Mouse (Mus musculus): Measurements from ENCODE around the gene Pik3r6. TPM values are rescaled to one million over a fixed set of nuclear protein-coding genes. Genes with fewer than 3 reads are reported as not detected.

Pik3r6 gene
- polyA plus RNA-seq, 2 experiments from 2014 or later = not detected

DNA sequence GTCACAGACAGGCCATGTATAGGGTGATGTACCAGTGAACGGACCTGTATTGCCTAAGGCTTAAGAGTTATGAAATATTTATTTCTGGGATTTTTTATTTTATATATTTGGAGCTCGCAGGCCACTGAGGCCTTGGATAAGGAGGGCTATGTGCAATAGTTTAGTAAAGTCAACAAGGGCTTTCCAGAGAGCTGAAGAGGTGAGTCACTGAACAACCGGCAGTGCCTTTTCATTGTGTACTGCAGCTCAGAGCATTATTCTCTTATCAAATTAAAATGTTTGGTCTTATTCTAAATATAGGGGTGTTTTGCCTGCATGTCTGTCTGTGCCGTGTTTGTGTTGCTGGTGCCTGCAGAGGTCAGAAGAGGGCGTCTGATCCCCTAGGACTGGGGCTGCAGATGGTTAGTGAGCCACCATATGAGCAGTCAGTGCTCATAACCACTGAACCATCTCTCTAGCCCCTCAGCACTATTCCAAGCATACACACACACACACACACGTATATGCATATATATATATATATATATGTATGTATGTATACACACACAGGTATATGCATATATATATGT, 14.5 kb upstream of the Pik3r6 start:
- no peak for ATAC-seq

DNA sequence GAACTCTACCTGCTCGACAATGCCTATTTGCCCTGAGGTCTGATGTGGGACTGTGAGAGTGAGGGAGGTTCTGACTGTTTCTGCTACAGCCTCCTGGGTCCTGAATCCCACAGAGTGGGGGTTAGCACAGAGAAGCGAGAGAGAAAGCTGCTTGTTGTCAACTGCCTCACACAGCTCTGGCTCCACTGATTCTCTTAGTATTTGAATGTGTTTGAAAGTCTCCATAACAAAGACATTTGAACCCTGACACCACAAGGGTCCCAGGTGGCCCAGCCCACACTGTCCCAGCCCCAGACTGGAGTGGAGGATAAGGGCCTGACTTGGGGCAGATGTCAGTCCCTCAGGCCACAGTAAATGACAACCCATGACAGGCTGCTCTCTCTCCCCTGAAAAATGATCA, 13.6 kb upstream of the Pik3r6 start:
- no peak for ATAC-seq

DNA sequence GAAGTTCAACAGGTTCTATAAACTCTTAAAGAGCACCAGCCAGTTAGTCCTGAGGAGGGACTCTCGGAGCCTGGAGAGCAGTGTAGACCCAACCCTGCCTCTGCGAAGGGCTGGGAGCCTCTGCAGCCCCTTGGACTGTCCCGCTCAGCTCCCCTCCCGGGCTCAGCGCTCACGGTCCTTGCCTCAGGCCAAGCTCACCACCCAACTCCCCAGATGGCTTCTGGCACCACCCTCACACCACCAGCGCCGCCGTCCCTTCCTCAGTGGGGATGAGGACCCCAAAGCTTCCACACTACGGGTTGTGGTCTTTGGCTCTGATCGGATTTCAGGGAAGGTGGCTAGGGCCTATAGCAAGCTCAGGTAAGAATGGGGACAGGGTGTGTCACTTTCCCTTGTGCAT, 10.2 kb upstream of the Pik3r6 start:
- no peak for ATAC-seq

DNA sequence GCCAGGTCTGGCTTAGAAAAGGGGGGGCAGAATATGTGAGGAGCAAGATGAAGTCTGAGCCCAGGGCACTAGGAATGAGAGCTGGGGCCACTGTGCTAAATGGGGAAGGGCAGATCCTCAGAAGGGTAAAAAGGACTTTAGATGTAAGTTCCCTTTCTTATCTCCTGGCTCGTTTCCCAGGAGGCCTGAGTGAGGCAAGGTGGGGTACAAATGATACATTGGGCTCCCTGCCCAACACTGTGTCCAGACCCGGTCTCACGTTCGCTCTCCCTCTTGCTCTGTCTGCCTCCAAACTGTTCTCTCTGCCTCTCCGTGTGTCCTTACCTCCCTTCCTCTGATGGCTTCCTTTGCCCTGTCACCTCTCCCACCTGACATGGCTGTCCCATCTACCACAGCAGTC, 9.1 kb upstream of the Pik3r6 start:
- ATAC-seq = no peak

DNA sequence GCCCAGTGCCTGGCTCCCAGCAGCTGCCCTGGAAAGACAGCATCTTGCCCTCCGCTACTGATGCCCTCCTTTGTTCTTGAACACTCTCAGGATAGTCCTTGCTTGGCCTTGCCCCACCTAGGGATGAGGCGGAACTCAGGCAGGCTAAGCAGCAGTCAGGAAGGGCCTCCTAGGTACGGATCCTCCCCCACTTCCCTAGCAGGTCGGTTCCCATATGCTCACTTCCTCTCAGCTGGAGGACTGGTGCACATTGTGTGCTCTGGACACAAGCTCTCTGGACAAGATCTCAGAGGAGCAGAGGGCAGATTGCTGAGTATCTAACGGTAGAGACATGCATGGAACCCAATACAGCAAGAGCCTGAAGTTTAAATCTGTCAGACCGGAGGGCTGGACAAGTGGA, 5.7 kb upstream of the Pik3r6 start:
- no peak for ATAC-seq

DNA sequence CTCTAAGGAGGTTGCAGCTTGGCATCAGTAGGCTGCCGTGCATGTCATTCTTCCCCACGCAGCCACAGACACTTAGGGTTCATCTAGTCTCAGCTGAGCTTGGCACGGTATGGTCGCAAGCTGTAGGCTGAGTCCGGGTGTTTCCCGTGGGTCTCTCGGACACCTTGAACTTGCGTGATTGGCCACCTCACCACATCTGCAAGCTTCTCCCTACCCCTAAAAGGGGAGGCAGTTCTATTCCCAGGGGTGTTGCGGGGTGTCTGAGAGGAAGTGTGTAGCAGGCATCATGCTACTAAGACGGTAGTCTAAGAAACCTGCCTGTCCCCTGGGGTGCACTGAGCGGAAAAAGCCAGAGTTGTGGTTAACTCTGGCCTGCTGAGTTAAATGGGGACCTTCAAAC, 4.3 kb upstream of the Pik3r6 start:
- peak; percentile 60 for ATAC-seq

DNA sequence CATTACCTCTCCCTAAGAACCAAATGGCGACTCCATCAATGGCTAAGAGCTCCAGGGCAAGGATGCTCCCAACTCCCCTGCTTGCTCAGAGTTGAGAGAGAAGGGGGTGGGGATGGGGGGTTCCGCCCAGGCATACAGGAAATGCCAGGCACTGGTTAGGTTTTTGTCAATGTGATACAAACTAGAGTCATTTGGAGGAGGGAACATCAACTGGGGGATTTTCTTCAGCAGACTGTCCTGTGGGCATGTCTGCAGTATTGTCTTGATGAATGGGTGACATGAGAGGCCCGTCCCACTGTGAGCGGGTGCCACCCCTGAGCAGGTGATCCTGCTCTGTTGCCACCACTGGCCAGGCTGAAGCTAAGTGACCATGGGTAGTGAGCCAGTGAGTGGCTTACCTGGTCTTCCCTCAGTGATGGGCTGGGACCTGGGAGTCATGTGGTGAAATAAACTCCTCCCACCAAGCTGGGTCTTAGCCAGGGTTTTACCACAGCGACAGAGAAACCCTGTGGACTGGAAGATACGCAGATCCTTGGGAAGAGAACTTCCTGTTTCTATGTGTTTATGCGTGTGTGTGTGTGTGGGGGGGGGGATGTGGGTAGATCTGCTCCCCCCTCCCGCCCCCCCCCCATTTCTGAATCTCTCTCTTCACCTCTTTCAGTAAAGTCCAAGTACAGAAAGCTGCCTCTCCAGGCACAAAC, 3.7 kb upstream of the Pik3r6 start:
- ATAC-seq = peak; percentile 62

DNA sequence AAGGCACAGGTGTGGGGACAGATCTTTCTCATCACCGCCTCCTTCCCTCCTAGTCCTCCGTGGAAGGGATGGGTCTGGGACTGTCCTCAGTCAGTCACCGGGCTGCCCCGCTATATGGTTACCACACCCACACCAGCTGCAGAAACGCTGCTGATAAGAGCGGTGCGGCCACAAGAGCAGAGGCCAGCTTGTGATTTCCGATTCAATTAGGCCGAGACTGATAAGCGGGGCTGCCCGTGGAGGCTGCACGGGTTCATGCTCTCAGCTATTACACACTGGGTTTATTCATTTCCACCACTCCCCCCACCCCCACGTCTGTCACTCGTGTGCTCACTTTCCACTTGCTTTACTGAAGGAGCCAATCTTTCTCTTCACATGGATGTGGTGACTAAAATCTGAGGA, 1.9 kb upstream of the Pik3r6 start:
- ATAC-seq = no peak

DNA sequence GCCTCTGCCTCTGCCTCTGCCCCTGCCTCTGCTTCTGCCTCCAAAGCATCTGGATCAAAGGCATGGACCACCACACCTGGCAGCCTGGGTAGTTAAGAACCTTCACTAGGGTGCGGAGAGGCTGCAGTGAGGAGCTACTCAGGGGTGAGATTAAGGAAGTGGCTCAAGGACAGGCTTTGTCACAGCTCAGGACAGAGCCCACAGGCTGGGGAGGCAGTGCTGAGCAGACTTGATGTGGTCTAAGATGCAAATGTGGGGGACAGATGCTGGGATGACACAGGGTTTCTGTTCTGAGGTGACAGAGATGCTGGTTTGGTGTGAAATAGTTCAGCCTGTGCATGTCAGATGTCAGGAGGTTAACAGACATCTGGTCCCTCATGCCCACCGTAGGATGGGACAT, 411 bp upstream of the Pik3r6 start:
- ATAC-seq = no peak

DNA sequence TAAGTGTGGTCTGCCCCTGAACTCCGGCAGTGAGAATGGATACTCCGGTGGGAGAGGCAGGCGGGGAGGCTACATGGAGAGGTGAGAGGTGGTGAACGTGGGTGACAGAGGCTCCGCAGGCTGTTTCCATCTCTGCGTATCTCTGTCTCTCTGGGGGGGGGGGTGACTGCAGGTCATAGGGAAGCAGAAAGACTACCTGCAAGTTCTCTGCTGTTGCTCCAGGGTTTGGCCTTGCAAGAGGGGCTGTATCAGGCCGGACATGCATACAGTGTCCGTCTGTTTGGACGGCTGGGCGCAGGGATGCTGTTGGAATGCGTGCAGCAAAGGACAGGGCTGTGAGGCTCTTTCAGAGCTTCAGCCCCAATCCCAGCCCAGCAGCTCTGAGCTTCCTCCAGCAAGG, 2.1 kb downstream of the Pik3r6 start:
- ATAC-seq = no peak

DNA sequence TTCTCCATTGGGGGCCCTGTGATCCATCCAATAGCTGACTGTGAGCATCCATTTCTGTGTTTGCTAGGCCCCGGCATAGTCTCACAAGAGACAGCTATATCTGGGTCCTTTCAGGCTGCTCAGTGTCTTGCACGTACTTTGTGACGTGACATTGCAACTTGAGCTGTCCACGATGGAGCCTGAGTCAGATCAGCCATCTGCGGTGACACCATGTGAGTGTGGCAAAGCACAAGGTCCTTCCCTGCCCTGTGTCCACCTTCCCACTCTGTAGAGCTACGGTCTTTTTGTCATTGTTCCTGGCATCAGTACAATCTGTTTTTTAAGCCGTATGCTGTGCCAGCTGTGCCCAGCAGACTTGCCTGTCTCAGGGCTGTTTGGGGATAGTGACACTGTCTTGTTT, 4.4 kb downstream of the Pik3r6 start:
- no peak for ATAC-seq

DNA sequence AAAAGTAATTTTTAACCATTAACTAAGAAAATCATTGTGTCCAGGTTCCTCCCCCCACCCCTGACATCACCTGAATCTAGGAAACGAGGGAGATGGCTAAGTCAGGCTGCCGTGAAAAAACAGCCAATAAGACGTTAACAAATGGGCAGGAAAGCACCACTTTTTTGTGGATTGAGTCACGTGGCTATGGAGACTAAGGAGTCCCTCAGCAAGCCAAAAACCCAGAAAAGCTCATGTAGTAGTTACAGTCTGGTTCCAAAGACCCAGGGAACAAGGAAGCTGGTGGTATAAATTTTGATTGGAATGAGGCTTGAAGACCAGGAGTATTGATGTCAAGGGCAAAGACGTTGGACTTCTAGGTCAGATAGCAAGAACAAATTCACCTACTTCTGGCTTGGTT, 5.8 kb downstream of the Pik3r6 start:
- ATAC-seq = no peak

DNA sequence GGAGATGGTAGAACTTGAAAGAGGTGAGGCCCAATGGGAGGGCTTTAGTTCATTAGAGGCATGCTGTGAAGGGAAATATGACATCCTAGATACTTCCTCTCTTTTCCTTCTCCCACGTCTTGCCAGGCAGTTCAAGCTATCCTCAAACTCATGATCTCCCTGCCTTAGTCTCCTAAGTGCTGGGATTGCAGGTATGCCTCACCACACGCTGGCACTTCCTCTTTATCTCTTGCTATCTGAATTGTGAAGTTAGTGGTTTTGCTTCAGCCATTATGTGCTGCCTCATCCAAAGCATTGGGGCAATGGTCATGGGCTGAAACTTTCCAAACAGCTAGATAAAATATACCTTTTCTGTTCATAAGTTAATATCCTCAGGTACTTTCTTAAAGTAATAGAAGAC, 6.4 kb downstream of the Pik3r6 start:
- no peak for ATAC-seq

DNA sequence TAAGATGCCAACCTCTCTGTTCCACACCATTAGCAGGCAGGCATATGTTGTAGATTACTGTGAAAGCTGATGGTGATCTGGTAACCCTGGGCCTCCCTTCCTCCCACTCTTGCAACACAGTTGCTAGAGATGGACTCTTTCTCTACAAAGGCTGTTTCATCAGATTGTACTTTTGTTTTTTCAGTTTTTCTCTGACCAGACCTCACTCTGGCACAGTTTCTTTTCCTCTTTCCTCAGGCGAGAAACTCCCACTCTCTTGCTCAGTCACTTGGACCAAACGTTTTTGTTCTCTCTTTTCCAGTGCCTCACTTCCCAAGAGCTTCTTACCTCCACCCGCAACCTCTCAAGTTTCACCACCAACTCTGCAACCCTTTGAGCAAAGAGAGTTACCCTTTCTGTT, 11.2 kb downstream of the Pik3r6 start:
- no peak for ATAC-seq

DNA sequence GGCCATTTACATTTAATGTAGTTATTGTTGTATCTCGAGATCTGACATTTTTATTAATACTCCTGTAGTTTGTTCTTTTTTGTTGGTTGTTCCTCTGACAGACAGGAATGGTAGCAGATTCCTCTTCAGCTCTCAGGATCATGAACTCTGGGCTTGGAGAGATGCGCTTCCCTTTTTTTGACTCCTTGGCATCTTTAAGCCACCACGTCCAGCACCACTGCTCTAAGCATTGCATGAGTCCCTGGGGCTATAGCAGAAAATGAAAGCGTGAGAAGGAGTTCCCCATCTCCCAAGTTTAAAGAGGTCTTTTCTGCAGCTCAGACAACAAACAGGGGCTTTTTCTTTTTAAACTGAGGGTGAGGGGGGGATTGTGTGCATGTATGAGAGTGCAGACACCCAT, 16.5 kb downstream of the Pik3r6 start:
- ATAC-seq = no peak

DNA sequence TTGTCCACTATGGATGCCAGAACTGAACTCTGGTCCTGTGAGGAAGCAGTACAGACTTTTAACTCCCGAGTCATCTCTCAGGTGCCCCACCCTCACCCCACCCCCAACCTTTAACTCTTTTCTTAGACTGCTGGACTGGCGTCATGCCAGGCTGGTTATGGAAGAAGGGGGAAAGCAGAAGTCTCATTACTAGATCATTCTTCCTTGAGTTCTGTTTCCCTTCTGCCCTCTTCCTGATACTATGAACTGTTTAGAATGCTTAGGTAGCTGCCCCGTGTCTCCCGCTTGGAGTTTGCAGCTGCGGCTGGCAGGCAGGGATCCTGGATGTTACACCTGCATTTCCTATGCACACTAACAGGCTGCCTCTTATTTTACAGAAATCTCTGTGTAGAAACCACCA, 17.0 kb downstream of the Pik3r6 start:
- ATAC-seq = no peak

DNA sequence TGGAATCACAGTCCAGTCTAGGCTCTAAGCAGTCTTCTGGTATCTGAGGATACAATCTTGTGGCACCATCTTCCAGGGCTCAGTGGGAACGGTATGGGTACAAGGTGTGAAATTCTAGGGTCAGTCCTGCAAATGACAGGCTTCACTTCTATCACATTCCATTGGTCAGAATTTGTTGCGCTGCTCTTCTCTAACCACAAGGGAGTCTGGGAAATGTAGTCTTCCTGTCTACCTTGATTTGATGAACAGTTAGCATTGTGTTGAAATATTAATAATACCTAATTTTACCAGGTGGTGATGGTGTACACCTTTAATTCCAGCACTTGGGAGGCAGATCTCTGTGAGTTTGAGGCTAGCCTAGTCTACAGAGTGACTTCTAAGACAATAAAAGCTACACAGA, 17.6 kb downstream of the Pik3r6 start:
- no peak for ATAC-seq

DNA sequence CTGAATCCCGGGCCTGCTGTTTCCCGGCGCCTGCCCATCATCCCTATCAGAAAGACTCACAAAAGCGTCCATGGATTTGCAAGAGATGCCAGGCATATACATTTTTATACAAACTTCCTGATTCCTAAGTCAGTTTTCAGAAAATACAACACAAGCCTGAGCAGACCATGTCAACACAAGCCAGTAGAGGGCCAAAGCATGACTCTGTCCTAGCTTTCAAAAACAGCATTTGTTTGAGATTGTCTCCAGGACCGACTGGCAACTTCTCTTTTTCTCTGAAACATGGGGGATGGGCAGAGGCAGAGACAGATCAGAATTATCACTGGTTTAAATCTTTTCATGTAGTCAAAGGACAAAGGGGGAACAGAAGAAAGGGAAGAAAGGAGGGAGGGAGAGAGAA, 18.5 kb downstream of the Pik3r6 start:
- no peak for ATAC-seq

DNA sequence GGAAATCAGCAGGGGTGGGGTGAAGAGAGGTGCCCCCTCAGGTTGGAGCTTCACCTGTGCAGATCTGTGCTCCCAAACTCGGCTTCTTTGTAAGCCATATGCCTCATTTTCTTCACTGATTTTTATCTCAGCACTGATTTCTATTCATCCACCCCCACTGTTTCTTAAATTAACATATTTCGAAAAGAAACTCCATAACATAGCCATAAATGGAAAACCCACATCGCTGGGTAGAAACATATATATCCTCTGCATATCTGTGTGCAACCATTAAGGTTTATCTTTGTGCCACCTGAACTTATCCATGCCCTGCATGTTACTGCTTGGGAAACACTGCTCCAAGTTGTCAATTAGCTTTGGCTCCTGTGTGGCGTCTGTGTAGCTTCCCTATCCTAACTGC, 23.6 kb downstream of the Pik3r6 start:
- ATAC-seq = no peak

DNA sequence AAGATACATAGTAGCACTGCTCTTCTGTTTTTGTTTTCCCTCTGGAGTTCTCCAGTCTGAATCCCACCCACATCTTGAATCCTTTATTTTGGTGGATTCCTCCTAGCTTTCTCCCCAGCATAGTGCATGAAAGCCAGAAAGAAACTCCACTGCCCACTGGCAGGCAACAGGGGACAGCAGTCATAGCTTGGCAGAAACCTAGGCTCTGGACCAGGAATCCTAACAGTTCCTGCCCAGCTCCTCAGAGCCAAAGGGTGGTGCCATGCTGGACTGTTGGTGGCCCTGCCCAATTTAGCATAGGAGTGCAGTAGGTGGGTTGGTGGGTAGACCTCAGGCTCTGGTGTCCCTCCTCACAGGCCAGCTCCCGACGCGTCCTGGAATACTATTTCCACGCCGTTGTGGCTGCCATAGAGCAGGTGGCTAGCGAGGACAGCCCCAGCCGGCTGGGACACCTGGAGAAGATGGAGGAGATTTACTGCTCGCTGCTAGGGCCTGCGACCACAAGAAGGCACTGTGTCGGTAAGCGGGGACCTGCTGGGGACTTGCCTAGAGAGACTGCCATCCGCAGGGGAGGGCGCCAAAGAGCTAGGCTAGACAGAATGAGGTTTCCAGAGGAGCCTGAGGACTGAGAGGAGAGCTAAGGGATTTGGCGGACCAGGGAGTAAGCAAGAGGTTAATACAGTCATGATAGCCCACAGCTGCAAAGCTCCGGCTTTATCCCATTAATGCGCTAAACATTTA, 28.4 kb downstream of the Pik3r6 start:
- ATAC-seq = no peak

DNA sequence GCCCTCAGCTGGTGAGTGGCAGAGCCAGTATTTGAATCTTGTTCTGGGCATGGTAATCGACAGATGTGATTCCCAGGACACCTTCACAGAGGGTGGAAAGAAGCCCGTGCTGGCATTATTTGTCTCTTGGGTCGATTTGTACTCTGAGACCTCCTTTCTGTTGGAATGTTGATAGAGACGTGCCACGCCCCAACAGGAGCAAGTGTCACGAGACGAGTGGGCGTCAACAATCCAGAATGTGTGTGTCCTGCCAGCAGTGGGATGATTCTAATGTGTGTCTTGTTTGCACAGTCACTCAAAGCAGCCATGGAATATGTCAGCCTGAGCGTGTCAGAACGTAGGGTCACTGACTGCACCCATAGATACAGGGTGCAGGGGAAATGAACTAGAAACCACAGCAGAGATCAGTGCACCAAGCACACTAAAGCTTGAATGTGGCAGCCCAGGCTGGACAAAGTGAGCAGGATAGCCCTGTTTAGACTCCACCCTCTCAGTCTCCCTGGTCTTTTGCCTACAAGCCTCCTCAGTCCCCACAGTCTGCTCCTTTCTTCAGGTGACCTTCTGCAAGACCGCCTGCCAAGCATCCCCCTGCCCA, 29.2 kb downstream of the Pik3r6 start:
- ATAC-seq = no peak

DNA sequence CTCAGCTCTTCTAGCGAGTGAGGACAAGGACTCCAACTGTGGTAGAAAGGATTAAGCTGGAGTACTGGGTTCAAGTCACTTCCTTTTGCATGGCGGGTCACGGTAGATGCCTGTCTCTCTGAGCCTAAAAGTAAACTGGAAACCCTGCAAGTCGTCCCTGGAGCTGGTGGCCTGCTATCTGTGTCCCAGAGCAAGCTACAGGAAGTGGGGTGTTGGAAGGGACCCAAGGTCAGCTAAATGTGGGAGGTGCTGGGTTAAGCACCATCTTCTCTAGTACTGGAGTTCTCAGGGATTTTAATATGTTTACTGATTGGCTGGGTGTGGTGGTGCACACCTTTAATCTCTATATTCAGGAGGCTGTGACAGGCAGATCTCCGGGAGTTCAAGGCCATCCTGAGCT, 30.0 kb downstream of the Pik3r6 start:
- ATAC-seq = no peak

DNA sequence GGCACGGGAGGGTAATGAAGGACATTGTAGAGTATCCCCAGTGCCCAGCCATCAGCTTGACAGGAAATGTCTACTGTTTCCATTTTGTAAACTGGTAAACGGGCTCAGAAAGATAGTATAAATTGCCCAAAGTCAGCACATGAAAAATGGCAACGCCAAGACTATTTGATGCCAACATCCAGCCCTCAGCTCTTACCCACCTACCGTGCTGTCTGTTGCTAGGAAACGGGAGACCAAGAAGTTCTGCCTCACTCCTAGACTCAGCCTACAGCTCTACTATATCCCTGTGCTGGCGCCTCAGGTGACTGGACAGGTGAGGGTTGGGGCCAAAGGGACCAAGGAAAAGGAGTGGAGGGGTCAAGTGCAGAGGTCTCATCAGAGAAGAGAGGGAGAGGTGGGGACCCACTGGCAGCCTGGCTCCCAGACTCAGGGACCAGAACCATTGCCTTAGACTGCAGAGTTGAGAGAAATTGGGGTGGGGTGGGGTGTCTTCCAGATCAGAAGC, 31.2 kb downstream of the Pik3r6 start:
- ATAC-seq = no peak

DNA sequence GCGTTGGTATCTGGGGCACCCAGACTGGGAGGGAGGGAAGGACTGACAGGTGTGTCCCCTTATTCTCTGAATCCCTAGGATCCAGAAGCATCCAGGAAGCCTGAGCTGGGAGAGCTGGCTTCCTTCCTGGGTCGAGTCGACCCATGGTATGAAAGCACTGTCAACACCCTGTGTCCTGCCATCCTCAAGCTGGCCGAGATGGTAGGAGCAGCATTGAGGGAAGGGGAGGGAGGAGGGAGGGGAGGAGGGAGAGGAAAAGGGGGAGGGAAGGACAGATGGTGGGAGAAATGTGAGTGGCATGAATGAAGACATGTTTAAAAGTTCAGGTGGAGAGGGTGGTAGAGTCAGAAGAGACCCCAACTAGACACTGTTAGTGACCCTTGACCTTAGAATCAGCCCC, 33.2 kb downstream of the Pik3r6 start:
- no peak for ATAC-seq
